Mouse (Mus musculus) inflammation-experienced regulatory T-cells, adult 6 months (primary cell): ENCODE results near the gene H2-Eb2. TPM values are rescaled to one million over a fixed set of nuclear protein-coding genes. Genes with fewer than 3 reads are reported as not detected.

Source experiments
- ATAC-seq: one replicate; pipeline ENCODE4 v1.8.0; 2017
- polyA plus RNA-seq, 3 experiments: library from polyadenylated mRNA; unstranded; fragments of 100-300 nt; shearing (Covaris generic); gene quantifications; one replicate each; pipeline ENCODE4 v1.2.1; 2017

H2-Eb2 gene
- polyA plus RNA-seq, result under 1 TPM in 2 of 3 experiments, not detected in 1; 0.28 to 0.44 TPM

- ATAC-seq, result no peak
Measured at GRCm38 (mm10) chr17:34325436-34325835, at the start of gene H2-Eb2. TSS of gene H2-Eb2 (plus strand) at chr17:34325665.

GRCm38 (mm10) chr17:34280499-34281038, 44.9 kb upstream of the H2-Eb2 start:
- no peak for ATAC-seq

GRCm38 (mm10) chr17:34281836-34282235, 43.6 kb upstream of the H2-Eb2 start:
- no peak for ATAC-seq

- ATAC-seq, result no peak
Measured at GRCm38 (mm10) chr17:34285371-34285770, 40.1 kb upstream of the H2-Eb2 start.

- no peak for ATAC-seq
Measured at GRCm38 (mm10) chr17:34285848-34286247, 39.6 kb upstream of the H2-Eb2 start.

- ATAC-seq, result no peak
Measured at GRCm38 (mm10) chr17:34286501-34286900, 39.0 kb upstream of the H2-Eb2 start.

GRCm38 (mm10) chr17:34286999-34287398, 38.5 kb upstream of the H2-Eb2 start:
- ATAC-seq, result no peak

- ATAC-seq, result peak; percentile 99
Measured at GRCm38 (mm10) chr17:34287648-34288047, 37.8 kb upstream of the H2-Eb2 start, which contains the start of gene H2-Aa. TSS of gene H2-Aa (minus strand) at chr17:34287823.

GRCm38 (mm10) chr17:34288131-34288530, 37.3 kb upstream of the H2-Eb2 start:
- ATAC-seq, result no peak

- peak; percentile 51 for ATAC-seq
Measured at GRCm38 (mm10) chr17:34291609-34292008, 33.9 kb upstream of the H2-Eb2 start.

- ATAC-seq, result no peak
Measured at GRCm38 (mm10) chr17:34292570-34292969, 32.9 kb upstream of the H2-Eb2 start.

GRCm38 (mm10) chr17:34293533-34293932, 31.9 kb upstream of the H2-Eb2 start:
- ATAC-seq, result no peak

- ATAC-seq, result no peak
Measured at GRCm38 (mm10) chr17:34294249-34294648, 31.2 kb upstream of the H2-Eb2 start.

GRCm38 (mm10) chr17:34295307-34295706, 30.2 kb upstream of the H2-Eb2 start:
- ATAC-seq, result no peak

- peak; percentile 89 for ATAC-seq
Measured at GRCm38 (mm10) chr17:34295891-34296794, 29.3 kb upstream of the H2-Eb2 start.

GRCm38 (mm10) chr17:34299356-34299755, 26.1 kb upstream of the H2-Eb2 start:
- ATAC-seq, result no peak

GRCm38 (mm10) chr17:34300071-34300470, 25.4 kb upstream of the H2-Eb2 start:
- no peak for ATAC-seq

- ATAC-seq, result no peak
Measured at GRCm38 (mm10) chr17:34300691-34301566, 24.5 kb upstream of the H2-Eb2 start.

- no peak for ATAC-seq
Measured at GRCm38 (mm10) chr17:34301670-34302190, 23.7 kb upstream of the H2-Eb2 start.

GRCm38 (mm10) chr17:34303789-34304188, 21.7 kb upstream of the H2-Eb2 start:
- ATAC-seq, result no peak

- ATAC-seq, result peak; percentile 76
Measured at GRCm38 (mm10) chr17:34304751-34305150, 20.7 kb upstream of the H2-Eb2 start.

- ATAC-seq, result peak; percentile 85
Measured at GRCm38 (mm10) chr17:34305380-34306030, 20.0 kb upstream of the H2-Eb2 start, which contains the start of gene H2-Eb1. TSS of gene H2-Eb1 (plus strand) at chr17:34305867.
